Mouse (Mus musculus): Measurements from ENCODE around the gene Lmtk3. TPM values are rescaled to one million over a fixed set of nuclear protein-coding genes. Genes with fewer than 3 reads are reported as not detected.
A peak's percentile ranks its signal among the peaks of the same experiment; 100 is the strongest.

The Lmtk3 gene
- polyA plus RNA-seq, 1 experiment from 2014 or later, result 5.4 TPM

- no peaks in the 10 kb centered on the region for H3K9me3 ChIP-seq
- peaks cover 13% of the 10 kb centered on the region for H3K4me1 ChIP-seq (replicated peaks)
- H3K27me3 ChIP-seq (ENCODE audit: insufficient read depth, poor library complexity, severe bottlenecking), result peaks cover 34% of the 10 kb centered on the region
- H3K4me3 ChIP-seq, result peak overlapping the region; percentile 43
- H3K27ac ChIP-seq, result peak overlapping the region; percentile 66
- peak; percentile 21 for DNase-seq (ENCODE audit: low spot score)
- H3K36me3 ChIP-seq, result no peaks in the 10 kb centered on the region
- 5% methylated on average over 27 of the region's 27 CpGs for WGBS
These were observed 24.1 kb upstream of the Lmtk3 start for GRCm38 (mm10) chr7:45759400-45759799.

- H3K36me3 ChIP-seq, result no peaks in the 10 kb centered on the region
- no peak overlapping the region for H3K4me3 ChIP-seq
- DNase-seq (ENCODE audit: low spot score), result no peak
- no peaks in the 10 kb centered on the region for H3K9me3 ChIP-seq
- 60% methylated on average over 5 of the region's 5 CpGs for WGBS
- H3K27me3 ChIP-seq (ENCODE audit: insufficient read depth, poor library complexity, severe bottlenecking), result peaks cover 34% of the 10 kb centered on the region
- H3K27ac ChIP-seq, result no peak overlapping the region
- peaks cover 13% of the 10 kb centered on the region for H3K4me1 ChIP-seq (replicated peaks)
These were observed 23.4 kb upstream of the Lmtk3 start for GRCm38 (mm10) chr7:45760151-45760550.

- no peak for DNase-seq (ENCODE audit: low spot score)
- Histone ChIP-seq H3K4me1 (replicated peaks) (0 out of 2 replicates have a peak, but pooled peaks cover 10% of the 10 kb centered on the region), H3K27ac (no peak overlapping the region), H3K36me3 (no peaks in the 10 kb centered on the region), H3K4me3 (no peak overlapping the region), H3K9me3 (no peaks in the 10 kb centered on the region), H3K27me3 (ENCODE audit: insufficient read depth, poor library complexity, severe bottlenecking) (no peaks in the 10 kb centered on the region)
- 66% methylated on average over 8 of the region's 8 CpGs for WGBS
These were observed 17.5 kb upstream of the Lmtk3 start for GRCm38 (mm10) chr7:45765995-45766394.

GRCm38 (mm10) chr7:45766764-45767163 lies 16.8 kb upstream of the Lmtk3 start:
- DNase-seq (ENCODE audit: low spot score), result no peak
- no peak overlapping the region for H3K27ac ChIP-seq
- H3K9me3 ChIP-seq, result no peaks in the 10 kb centered on the region
- H3K36me3 ChIP-seq, result no peaks in the 10 kb centered on the region
- 50% methylated on average over 8 of the region's 8 CpGs for WGBS
- H3K4me3 ChIP-seq, result no peak overlapping the region
- H3K27me3 ChIP-seq (ENCODE audit: insufficient read depth, poor library complexity, severe bottlenecking), result no peaks in the 10 kb centered on the region
- H3K4me1 ChIP-seq (replicated peaks), result 0 out of 2 replicates have a peak, but pooled peaks cover 10% of the 10 kb centered on the region

- Histone ChIP-seq H3K4me3 (no peak overlapping the region), H3K36me3 (no peaks in the 10 kb centered on the region), H3K27me3 (ENCODE audit: insufficient read depth, poor library complexity, severe bottlenecking) (no peaks in the 10 kb centered on the region), H3K27ac (no peak overlapping the region), H3K9me3 (no peaks in the 10 kb centered on the region), H3K4me1 (replicated peaks) (0 out of 2 replicates have a peak, but pooled peaks cover 10% of the 10 kb centered on the region)
- WGBS, result 91% methylated on average over 6 of the region's 6 CpGs
- DNase-seq (ENCODE audit: low spot score), result no peak
These were observed 16.0 kb upstream of the Lmtk3 start for GRCm38 (mm10) chr7:45767500-45767899.

GRCm38 (mm10) chr7:45770427-45771082 lies 13.0 kb upstream of the Lmtk3 start:
- Histone ChIP-seq H3K9me3 (no peaks in the 10 kb centered on the region), H3K27ac (no peak overlapping the region), H3K4me3 (no peak overlapping the region), H3K27me3 (ENCODE audit: insufficient read depth, poor library complexity, severe bottlenecking) (no peaks in the 10 kb centered on the region), H3K36me3 (no peaks in the 10 kb centered on the region), H3K4me1 (replicated peaks) (0 out of 2 replicates have a peak, but pooled peaks cover 8% of the 10 kb centered on the region)
- 75% methylated on average over 8 of the region's 8 CpGs for WGBS
- DNase-seq (ENCODE audit: low spot score), result no peak

- no peaks in the 10 kb centered on the region for H3K9me3 ChIP-seq
- 0 out of 2 replicates have a peak, but pooled peaks cover 3% of the 10 kb centered on the region for H3K4me1 ChIP-seq (replicated peaks)
- no peaks in the 10 kb centered on the region for H3K27me3 ChIP-seq (ENCODE audit: insufficient read depth, poor library complexity, severe bottlenecking)
- no peaks in the 10 kb centered on the region for H3K36me3 ChIP-seq
- 74% methylated on average over 4 of the region's 4 CpGs for WGBS
- H3K27ac ChIP-seq, result no peak overlapping the region
- no peak for DNase-seq (ENCODE audit: low spot score)
- no peak overlapping the region for H3K4me3 ChIP-seq
These were observed 12.4 kb upstream of the Lmtk3 start for GRCm38 (mm10) chr7:45771101-45771500.

GRCm38 (mm10) chr7:45775237-45775636 lies 8.3 kb upstream of the Lmtk3 start:
- H3K4me1 ChIP-seq (replicated peaks), result peaks cover 12% of the 10 kb centered on the region
- 85% methylated on average over 7 of the region's 7 CpGs for WGBS
- H3K9me3 ChIP-seq, result no peaks in the 10 kb centered on the region
- no peak for DNase-seq (ENCODE audit: low spot score)
- no peak overlapping the region for H3K4me3 ChIP-seq
- H3K27me3 ChIP-seq (ENCODE audit: insufficient read depth, poor library complexity, severe bottlenecking), result peaks cover 14% of the 10 kb centered on the region; the same call in 1 of the 2 replicates
- no peak overlapping the region for H3K27ac ChIP-seq
- no peaks in the 10 kb centered on the region for H3K36me3 ChIP-seq

- H3K4me3 ChIP-seq, result peak overlapping the region; percentile 32
- H3K36me3 ChIP-seq, result no peaks in the 10 kb centered on the region
- peak overlapping the region; percentile 23; the same call in 1 of the 2 replicates for H3K27ac ChIP-seq
- 30% methylated on average over 22 of the region's 22 CpGs for WGBS
- peaks cover 22% of the 10 kb centered on the region for H3K27me3 ChIP-seq (ENCODE audit: insufficient read depth, poor library complexity, severe bottlenecking)
- H3K9me3 ChIP-seq, result no peaks in the 10 kb centered on the region
- no peak for DNase-seq (ENCODE audit: low spot score)
- peaks cover 23% of the 10 kb centered on the region for H3K4me1 ChIP-seq (replicated peaks)
These were observed 4.4 kb upstream of the Lmtk3 start for GRCm38 (mm10) chr7:45779081-45779641.

- 75% methylated on average over 4 of the region's 4 CpGs for WGBS
- no peaks in the 10 kb centered on the region for H3K9me3 ChIP-seq
- H3K27ac ChIP-seq, result no peak overlapping the region
- no peak for DNase-seq (ENCODE audit: low spot score)
- peaks cover 2% of the 10 kb centered on the region for H3K36me3 ChIP-seq
- no peak overlapping the region for H3K4me3 ChIP-seq
- H3K4me1 ChIP-seq (replicated peaks), result peaks cover 54% of the 10 kb centered on the region
- H3K27me3 ChIP-seq (ENCODE audit: insufficient read depth, poor library complexity, severe bottlenecking), result peaks cover 34% of the 10 kb centered on the region
These were observed 1.3 kb upstream of the Lmtk3 start for GRCm38 (mm10) chr7:45782271-45782670.

GRCm38 (mm10) chr7:45784524-45785372 lies 1.2 kb downstream of the Lmtk3 start, which contains the start of gene Sult2b1:
Gene Sult2b1 (minus strand): TSS chr7:45784669.
- Histone ChIP-seq H3K36me3 (peaks cover 27% of the 10 kb centered on the region), H3K27me3 (ENCODE audit: insufficient read depth, poor library complexity, severe bottlenecking) (peaks cover 27% of the 10 kb centered on the region), H3K27ac (peak within 1 kb of the TSS; percentile 89), H3K4me1 (replicated peaks) (peaks cover 51% of the 10 kb centered on the region), H3K9me3 (no peaks in the 10 kb centered on the region), H3K4me3 (peak within 1 kb of the TSS; percentile 80)
- 25% methylated on average over 20 of the region's 20 CpGs for WGBS
- peak; percentile 91 for DNase-seq (ENCODE audit: low spot score)

GRCm38 (mm10) chr7:45785388-45786135 lies 2.0 kb downstream of the Lmtk3 start:
- Histone ChIP-seq H3K9me3 (no peaks in the 10 kb centered on the region), H3K4me3 (peak overlapping the region; percentile 80), H3K27ac (peak overlapping the region; percentile 89), H3K4me1 (replicated peaks) (peaks cover 50% of the 10 kb centered on the region), H3K36me3 (peaks cover 35% of the 10 kb centered on the region), H3K27me3 (ENCODE audit: insufficient read depth, poor library complexity, severe bottlenecking) (peaks cover 24% of the 10 kb centered on the region)
- no peak for DNase-seq (ENCODE audit: low spot score)
- under 1% methylated on average over 38 of the region's 42 CpGs for WGBS
